Mouse (Mus musculus) left cerebral cortex, postnatal 10 days (tissue): Measurements from ENCODE around the gene Syngap1. TPM values are rescaled to one million over a fixed set of nuclear protein-coding genes. Genes with fewer than 3 reads are reported as not detected.
"Not testable (repeated sequence)": the region's sequence is repeated elsewhere in the genome, so short reads cannot be mapped to it uniquely, and the experiment has no call there.

Experiments used
- DNase-seq, 2 experiments: peaks; one replicate each; pipeline ENCODE4 v3.0.0; 2021 to 2022; ENCODE audit warnings: low spot score in 2 of 2, mixed read lengths in 1 of 2; ENCODE audit errors: extremely low spot score in 1 of 2
- intact Hi-C: fragments of 180-260 bp; cut with DNase I; formaldehyde crosslinking; loops from one replicate; pipeline ENCODE4 v1.15.1; 2025
- total RNA-seq, 2 experiments: library from RNA; stranded (reverse); gene quantifications; 2 replicates each; pipeline ENCODE4 v1.2.3; 2021

Gene Syngap1
- 100 to 1,000 TPM; 536 to 546 TPM for total RNA-seq

DNA sequence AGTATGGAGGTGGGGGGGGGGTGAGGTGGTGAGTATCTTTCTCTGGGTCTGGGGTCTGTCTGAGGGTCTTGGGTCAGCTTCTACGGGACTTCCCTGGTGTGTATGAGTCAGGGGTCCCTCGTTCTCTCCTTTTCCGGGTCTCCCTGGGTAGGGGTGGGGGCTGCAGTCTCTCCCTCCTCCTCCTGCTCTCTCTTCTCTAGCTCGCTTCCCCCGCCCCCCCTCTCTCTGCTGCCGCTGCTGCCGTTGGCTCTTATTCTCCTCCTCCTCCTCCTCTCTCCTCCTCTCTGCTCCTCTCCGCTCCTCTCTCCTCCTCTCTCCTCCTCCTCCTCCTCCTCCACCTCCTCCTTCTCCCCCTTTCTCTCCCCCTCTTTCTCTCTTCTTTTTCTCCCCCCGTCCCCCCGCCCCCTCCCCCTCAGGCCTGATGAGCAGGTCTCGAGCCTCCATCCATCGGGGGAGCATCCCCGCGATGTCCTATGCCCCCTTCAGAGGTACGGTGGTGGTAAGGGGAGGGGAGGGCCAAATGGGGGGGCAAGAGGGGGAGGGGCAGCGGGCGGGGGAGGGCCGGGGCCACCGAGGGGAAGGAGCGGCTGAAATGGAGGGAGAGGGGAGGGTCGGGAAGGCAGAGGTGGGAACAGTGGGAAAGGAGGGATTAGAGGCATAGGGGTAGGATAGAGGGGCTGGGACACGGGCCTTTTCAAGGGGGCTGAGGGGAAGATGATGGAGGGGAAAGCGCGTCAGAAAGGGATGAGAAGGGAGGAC lies at the start of gene Syngap1:
Gene Syngap1, plus strand, starts transcription at position 223 of the 759 bp plus-strand sequence.
- intact Hi-C loops = no loop called here
- peak in 1 of 2 experiments; percentile 81 for DNase-seq

GRCm38 (mm10) chr17:26892635-26893375 lies 48.2 kb upstream of the Syngap1 start:
- no peak for DNase-seq
- intact Hi-C loops = no loop called here

GRCm38 (mm10) chr17:26893492-26893891 lies 47.6 kb upstream of the Syngap1 start:
- no peak for DNase-seq
- intact Hi-C loops = no loop called here

GRCm38 (mm10) chr17:26894342-26894741 lies 46.7 kb upstream of the Syngap1 start:
- intact Hi-C loops = no loop called here
- DNase-seq = peak in 1 of 2 experiments; percentile 53

DNA sequence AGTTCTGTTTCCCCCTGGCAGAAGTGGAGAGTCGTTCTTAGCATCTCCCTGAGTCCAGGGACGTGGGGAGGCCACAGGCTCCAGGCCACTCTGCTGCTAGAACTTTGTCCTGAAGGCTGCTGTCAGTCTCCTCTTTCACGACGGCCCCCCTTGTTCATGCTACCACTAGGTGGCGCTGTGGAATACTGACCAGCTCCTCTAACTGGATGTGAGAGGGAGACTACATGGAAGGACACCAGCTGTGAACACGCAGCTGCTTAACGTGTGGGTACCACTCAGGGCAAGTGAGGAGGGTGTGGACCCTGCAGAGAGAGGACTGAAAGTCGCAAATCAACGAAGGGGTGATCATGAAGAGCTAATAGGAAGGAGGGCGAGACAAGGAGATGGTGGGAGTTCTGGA lies 45.5 kb upstream of the Syngap1 start:
- intact Hi-C loops = no loop called here
- DNase-seq = peak in 1 of 2 experiments; percentile 78

DNA sequence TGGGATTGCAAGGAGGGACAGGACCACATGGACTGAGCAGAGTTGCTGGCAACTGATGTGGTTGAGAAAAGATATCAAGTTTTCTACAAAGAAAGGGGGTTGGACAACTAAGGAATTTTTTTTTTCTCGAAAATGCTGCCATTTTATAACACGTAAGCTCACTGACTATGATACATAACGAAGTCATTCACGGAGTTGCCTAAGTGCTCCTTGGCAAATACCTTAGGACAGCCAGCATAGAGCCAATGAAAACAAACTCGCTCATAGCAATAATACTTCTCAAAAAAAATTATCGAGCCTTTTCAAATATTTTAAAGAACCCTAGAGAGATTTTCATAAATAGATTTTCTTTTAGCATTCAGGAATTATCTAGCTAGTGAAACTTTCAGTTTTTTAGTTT lies 40.1 kb upstream of the Syngap1 start:
- intact Hi-C loops = no loop called here
- DNase-seq = no peak

DNA sequence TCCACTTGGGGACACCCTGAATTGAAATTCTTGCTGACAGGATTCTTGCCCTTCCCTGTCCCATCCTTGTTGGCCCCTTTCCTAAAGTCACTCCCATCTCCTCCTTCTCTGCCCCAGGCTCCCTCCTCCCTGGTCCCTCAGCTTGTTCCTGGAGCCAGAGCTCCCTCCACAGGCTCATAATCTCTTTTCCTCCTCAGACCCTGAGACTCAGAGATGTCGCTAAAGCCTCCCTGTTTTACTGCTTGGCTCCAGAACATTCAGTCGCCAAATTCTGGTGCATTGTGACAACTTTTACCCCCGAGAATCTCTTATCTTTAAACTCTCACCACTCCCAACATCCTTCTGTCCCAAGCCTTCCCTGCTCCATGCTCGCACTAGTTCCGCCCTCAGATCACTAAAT lies 36.7 kb upstream of the Syngap1 start:
- intact Hi-C loops = no loop called here
- no peak for DNase-seq

DNA sequence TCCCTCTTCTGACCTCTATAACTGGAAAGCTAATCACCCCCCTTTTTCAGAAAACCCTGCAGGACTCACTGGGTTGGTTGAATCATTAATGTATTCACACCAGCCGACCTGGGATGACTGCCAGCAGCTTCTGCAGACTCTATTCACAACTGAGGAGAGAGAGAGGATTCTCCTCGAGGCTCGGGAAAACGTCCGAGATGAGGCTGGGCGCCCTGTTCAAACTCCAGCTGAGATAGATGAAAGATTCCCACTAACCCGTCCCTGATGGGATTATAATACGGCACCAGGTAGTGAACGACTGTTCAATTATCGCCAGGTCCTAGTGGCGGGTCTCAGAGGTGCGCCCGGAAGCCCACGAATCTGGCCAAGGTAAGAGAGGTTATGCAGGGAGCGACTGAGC lies 33.5 kb upstream of the Syngap1 start:
- DNase-seq, intact Hi-C loops: not testable (repeated sequence)

DNA sequence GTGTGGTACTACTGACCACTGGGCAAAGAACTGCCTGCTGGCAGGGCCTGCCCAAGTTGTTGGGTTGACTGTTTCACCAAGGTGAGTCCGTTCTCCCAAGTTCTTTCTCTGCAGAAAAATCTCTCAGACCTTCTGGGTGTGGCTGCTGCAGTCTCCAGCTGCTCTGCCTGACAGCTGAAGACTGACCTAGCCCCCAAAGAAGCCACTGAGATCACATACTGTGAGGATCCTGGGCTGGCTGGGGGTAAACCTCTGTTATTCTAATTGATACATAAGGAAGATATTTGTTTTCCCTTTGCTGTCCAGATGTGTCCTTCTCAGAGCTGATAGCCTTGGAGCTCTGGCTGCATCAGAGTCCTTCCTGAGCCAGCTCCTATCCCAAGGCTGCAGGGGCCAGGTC lies 25.8 kb upstream of the Syngap1 start:
- DNase-seq = no peak
- intact Hi-C loops = no loop called here

DNA sequence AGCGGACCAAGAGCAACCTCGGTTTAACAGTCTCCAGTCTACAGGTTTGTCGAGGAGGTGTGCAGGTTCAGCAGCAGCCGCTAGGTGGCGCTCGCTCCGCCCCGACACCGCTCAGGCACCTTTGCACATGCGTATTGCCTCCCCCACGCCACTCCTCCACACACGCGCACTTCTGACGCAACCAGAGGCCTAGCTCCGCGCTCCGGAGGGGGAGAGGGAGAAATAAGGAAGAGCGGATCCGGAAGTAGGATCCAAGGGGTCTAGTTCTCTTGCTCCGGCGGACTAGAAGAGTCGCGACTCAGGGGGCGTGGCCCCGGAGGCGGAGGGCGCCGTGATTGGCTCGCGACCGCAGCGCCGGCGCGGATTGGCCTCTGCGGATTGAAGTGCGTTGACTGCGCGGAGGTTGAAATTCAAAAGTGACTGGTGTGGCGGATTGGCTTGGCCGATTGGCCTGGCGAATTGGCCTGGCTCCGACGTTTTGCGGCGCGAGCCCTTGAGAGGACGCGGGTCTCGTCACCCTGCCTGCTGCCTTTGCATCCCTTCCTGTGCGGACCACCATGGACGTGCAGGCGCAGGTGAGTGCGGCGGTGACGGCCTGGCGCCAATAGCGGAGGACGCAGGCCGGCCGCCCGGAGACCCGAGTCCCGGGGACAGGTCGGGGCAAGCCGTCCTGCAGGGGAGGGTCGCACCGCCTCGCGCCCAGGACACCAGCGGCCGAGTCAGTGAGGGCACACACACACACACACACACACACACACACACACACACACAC lies 24.2 kb upstream of the Syngap1 start, which contains the start of gene Kifc5b:
Gene Kifc5b, plus strand, starts transcription at position 381 of the 772 bp plus-strand sequence.
- DNase-seq = peak; percentile 99 to 100
- intact Hi-C loops = no loop called here

DNA sequence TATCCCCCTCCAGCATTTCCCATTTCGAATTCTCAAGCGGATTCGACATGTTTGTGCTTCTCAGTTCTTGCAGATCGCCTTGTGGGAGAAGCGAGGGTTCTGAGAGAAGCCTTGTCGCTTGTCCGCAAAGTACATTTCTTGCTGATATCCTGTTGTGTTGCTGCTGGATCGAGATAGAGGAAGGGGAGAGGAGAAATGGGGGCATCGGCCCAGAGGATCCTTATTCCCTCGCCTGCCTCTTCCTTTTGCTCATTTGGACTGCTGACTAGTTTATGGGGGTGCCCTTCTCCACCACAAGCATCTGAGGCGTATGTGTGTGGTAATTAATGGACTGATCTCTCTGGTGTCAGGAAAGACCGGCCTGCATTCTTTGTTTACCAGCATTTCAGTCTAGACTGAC lies 23.5 kb upstream of the Syngap1 start:
- DNase-seq, intact Hi-C loops: not testable (repeated sequence)

GRCm38 (mm10) chr17:26918343-26918742 lies 22.7 kb upstream of the Syngap1 start:
- no peak for DNase-seq
- intact Hi-C loops = no loop called here

- DNase-seq, intact Hi-C loops: not testable (repeated sequence)
Measured at GRCm38 (mm10) chr17:26919516-26919915, 21.5 kb upstream of the Syngap1 start.

GRCm38 (mm10) chr17:26922368-26922767 lies 18.7 kb upstream of the Syngap1 start:
- intact Hi-C loops, DNase-seq: not testable (repeated sequence)

GRCm38 (mm10) chr17:26925414-26925813 lies 15.6 kb upstream of the Syngap1 start:
- DNase-seq, intact Hi-C loops: not testable (repeated sequence)

DNA sequence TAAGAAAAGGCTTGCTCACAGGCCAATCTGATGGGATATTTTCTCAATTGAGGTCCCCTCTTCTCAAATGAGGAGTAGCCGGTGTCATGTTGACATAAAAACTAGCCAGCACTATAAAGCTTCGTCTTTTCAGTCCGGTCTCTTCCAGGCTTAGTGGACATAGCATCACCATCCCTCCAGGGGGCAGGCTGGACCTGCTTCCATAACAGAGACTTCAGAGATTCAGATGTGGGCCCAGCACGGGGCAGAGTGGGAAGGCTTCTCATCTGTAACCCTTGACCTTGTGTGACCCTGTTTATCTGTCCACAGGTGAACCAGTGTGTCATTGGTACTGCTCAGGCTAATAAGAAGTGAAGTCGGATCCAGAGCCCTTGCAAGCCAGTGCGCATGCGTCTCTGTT lies 9.3 kb upstream of the Syngap1 start:
- DNase-seq = peak in 1 of 2 experiments; percentile 76
- intact Hi-C loops = not testable (repeated sequence)

DNA sequence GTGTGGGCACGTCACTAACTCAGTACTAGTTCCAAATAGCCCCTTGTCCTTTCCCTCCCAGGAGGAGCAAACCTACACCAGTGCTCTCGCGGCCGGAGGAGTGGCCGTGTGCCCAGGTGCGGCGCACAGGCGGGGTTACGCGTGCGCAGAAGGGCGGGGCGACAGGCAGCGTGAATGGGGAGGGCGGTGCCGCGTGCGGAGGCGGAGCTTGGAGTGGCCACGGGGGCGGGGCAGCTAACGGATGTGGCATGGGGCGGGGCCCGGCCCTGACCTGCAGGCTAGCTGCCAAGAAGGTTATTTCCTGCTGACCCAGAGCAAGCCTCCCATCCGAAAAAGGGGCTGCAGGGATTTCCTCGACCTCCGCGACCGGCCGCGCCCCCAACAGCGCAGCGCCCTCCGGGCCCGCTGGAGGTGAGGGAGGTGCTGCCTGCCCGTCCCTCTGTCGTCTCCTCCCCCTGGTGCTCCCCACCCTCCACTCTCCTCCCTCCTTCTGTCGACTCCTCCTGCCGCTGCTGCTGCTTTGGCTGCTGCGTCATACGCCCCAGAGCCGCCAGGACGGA lies 8.1 kb upstream of the Syngap1 start, which contains the start of gene Phf1:
Gene Phf1, plus strand, starts transcription at position 214 of the 560 bp plus-strand sequence.
- peak; percentile 85 to 96 for DNase-seq
- intact Hi-C loops = no loop called here

DNA sequence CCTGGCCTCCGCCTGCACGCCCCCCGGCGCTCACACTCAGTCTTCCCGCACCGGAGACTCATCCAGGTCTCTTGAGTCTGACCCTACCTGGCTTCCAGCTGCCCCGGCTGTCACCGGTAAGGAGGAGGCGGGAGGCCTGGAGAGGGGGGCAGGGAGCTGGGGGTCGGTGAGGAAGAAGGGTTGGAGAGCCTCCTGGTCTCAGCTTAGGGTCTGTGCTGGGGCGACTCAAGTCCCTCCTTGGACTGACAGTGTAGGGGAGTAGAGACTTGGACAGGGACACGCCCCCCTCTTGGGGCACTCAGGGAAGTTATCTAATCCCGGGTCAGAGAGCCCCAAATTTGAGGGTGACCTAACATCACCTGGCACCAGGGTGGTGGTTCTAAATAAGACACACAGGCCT lies 7.6 kb upstream of the Syngap1 start:
- no peak for DNase-seq
- intact Hi-C loops = no loop called here
